Mouse (Mus musculus) forelimb bud, embryonic 11.5 days (tissue): ENCODE data around the gene Actg2.

Experiments
- DNase-seq: peaks from one replicate; pipeline ENCODE4 v3.0.0-alpha.2; 2012; ENCODE audit warnings: low read depth, low spot score

Gene Actg2

DNA sequence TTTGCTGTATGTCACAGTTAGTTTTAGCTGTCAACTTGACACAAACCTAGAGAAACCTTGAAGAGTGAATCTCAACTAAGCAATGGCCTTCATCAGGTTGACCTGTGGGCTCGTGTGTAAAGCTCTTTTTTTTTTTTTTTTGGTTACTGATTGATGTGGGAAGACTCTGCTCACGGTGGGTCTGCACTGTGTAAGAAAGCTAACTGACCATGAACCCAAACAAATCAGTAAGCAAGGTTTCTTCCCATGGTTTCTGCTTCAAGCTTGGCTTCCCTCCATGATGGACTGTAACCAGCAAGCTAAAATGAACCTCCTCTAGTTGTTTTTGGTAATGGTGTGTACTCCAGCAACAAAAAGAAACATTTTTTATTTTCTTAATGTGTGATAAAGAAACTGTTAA lies 56.9 kb downstream of the Actg2 start:
- DNase-seq = no peak

DNA sequence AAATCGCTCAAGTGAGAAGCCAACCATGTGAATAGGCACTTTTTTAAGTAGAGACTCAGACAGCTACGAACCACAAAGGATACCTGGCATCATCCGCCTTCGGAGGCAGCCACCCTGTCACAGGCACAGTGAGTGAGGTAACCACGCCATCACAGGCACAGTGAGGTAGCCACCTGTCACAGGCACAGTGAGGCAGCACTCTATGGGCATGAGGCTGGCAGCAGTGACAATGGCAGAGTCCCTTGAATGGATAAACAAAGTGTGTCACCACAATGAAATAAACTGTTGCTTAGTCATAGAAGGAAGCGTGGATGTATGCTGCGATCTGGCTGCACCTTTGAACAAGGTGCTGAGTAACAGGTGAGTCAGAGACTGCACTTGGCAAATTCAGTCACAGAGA lies 57.4 kb downstream of the Actg2 start:
- DNase-seq = no peak

DNA sequence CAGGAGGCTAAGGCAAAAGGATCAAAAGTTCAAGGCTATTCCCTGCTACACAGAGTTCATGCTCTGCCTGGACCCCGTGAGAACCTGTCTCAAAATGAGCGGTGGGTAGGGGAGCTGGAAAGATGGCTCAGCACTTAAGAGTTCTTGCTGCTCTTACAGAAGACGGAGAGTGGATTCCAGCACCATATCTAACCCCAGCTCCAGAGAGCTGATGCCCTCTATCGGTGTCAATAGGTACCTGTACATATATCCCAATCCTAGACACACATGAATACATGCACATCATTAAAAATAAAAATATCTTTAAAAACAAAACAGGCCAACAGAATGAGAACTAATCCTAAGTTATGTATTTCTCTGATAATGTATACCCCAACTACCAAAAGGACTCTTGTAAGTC lies 57.8 kb downstream of the Actg2 start:
- DNase-seq = no peak

DNA sequence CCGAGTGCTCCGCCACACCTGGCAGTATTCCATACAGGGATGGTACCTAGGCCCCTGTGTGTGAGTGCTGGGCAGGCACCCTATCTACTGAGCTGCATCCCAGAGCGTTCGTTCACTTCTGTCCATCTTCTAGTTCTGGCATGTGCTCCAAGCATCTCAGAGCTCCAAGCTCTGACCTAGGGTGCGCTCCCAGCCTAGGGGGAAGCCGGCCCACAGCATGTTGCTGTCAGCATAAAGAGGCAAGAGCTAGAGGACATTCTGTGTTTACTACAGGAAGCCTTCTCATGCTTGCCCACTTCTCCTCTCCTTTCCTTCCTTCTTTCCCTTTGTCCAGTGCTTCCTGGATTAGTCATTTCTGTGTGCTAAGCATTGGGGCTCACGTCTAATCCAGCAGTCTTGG lies 60.6 kb downstream of the Actg2 start:
- DNase-seq = no peak

DNA sequence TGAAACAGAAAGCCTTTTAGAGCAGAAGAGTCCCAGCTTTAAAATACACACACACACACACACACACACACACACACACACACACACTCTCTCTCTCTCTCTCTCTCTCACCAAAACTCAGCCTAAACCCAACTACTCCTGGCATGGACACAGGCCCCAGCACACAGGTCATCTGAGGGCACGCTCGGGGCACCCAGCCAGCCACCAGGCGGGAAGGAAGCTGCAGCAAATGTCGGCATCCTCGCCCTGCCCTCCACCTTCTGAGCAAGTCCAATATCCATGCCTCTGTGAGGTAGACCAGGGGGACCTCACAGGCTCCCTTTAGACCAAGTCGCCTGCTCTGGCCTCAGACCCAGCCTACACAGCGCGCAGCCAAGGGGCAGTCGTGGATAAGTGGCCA lies 62.8 kb downstream of the Actg2 start:
- DNase-seq = no peak

DNA sequence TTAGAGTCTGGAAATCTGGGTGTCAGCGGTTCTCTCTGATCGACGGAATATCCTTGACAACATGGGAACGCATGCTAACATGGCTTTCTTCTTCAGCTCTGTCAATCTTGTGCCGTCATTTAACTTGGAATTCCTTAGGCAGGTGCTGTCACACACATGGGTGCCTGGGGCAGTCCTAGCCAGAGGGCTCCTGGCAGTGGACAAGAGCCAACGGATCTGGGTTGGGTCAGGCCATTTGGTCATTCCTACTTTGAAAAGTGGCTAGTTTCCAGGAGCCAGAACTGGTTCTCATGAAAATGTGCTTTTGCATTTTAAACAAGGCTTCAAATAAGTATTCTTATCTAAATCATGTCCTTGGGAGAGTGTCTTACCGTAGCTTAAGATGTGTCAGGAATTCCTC lies 64.3 kb downstream of the Actg2 start:
- DNase-seq = no peak

DNA sequence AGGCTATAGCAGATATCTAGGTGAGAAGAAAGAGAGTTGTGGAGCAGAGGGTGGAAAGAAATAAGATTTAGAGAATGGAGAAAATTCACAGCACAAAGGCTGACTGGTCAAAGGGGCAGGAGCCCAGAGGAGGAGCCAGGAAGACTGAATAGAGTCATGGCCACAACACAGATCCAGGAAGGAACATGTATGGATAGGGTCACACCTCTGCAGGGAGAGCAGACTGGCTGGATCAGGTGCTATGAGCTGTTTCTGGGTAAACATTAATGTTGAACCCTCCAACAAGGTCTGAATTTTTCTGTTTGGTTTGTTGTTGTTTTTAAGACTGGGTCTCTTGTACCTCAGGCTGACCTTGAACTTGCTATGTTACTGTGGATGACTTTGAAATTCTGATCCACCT lies 72.1 kb downstream of the Actg2 start:
- DNase-seq = no peak
